Mouse (Mus musculus) C2C12 (cell line): ENCODE measurements around the gene H2-DMb2. TPM values are rescaled to one million over a fixed set of nuclear protein-coding genes. Genes with fewer than 3 reads are reported as not detected.
A peak's percentile ranks its signal among the peaks of the same experiment; 100 is the strongest.

Source experiments
- H3K27me3 ChIP-seq: one replicate; pipeline ENCODE4 v1.6.1; 2011; ENCODE audit not compliant: control insufficient read depth, insufficient read depth, insufficient read length
- H3K36me3 ChIP-seq: one replicate; pipeline ENCODE4 v1.6.1; 2011; ENCODE audit not compliant: control insufficient read depth, insufficient read depth
- H3K4me3 ChIP-seq: one replicate; pipeline ENCODE4 v1.5.1; 2011; ENCODE audit warnings: mild to moderate bottlenecking, control low read depth; ENCODE audit not compliant: poor library complexity, insufficient read depth, severe bottlenecking
- H3K79me2 ChIP-seq: one replicate; pipeline ENCODE4 v1.6.1; 2011; ENCODE audit not compliant: control insufficient read depth, insufficient read depth
- H3K79me3 ChIP-seq: one replicate; pipeline ENCODE4 v1.6.1; 2011; ENCODE audit warnings: low read depth, control low read depth
- H3ac ChIP-seq: one replicate; pipeline ENCODE3; 2011; ENCODE audit warnings: low read depth; ENCODE audit not compliant: control insufficient read depth, insufficient read length
- CEBPB ChIP-seq: IDR thresholded peaks from one replicate; pipeline ENCODE4 v1.6.1; 2011; ENCODE audit warnings: low read depth, mild to moderate bottlenecking, control low read depth, moderate library complexity
- CTCF ChIP-seq: IDR thresholded peaks from one replicate; pipeline ENCODE4 v1.5.1; 2011; ENCODE audit not compliant: control insufficient read depth, insufficient read depth, insufficient read length
- FOSL1 ChIP-seq: IDR thresholded peaks from one replicate; pipeline ENCODE4 v1.8.0; 2011; ENCODE audit warnings: mild to moderate bottlenecking, low read length; ENCODE audit not compliant: poor library complexity, insufficient read depth, severe bottlenecking
- MAX ChIP-seq: IDR thresholded peaks from one replicate; pipeline ENCODE4 v1.6.1; 2011; ENCODE audit warnings: mild to moderate bottlenecking, control low read depth
- MYOD1 ChIP-seq: IDR thresholded peaks from one replicate; pipeline ENCODE4 v1.6.1; 2011; ENCODE audit warnings: low read depth; ENCODE audit not compliant: control insufficient read depth, insufficient read length
- MYOG ChIP-seq: IDR thresholded peaks from one replicate; pipeline ENCODE4 v1.6.1; 2011; ENCODE audit not compliant: control insufficient read depth, insufficient read length; ENCODE audit errors: extremely low read depth
- USF1 ChIP-seq: IDR thresholded peaks from one replicate; pipeline ENCODE4 v1.6.1; 2011; ENCODE audit warnings: low read depth, mild to moderate bottlenecking, control low read depth, moderate library complexity
- polyA plus RNA-seq: library from polyadenylated mRNA; unstranded; fragments of >200 nt; fragmentation: generic; extraction: Trizol; gene quantifications from one replicate; pipeline ENCODE4 v1.2.1, GENCODE M21; 2012; ENCODE audit warnings: missing spikeins

H2-DMb2 gene
- polyA plus RNA-seq, 1 experiment, result not detected

- Histone ChIP-seq H3ac (no peak overlapping the region), H3K36me3 (peaks cover 5% of the 10 kb centered on the region), H3K27me3 (no peaks in the 10 kb centered on the region), H3K4me3 (no peak overlapping the region), H3K79me3 (peaks cover 18% of the 10 kb centered on the region), H3K79me2 (peaks cover 35% of the 10 kb centered on the region)
- TF ChIP-seq USF1, result no peak
- no peak for TF ChIP-seq MYOD1
- TF ChIP-seq FOSL1, result no peak
- no peak for TF ChIP-seq CEBPB
- no peak for TF ChIP-seq CTCF
- TF ChIP-seq MYOG, result no peak
- TF ChIP-seq MAX, result no peak
These were observed 13.9 kb upstream of the H2-DMb2 start for GRCm38 (mm10) chr17:34128944-34129791.

GRCm38 (mm10) chr17:34130073-34130947, 12.8 kb upstream of the H2-DMb2 start:
- Histone ChIP-seq H3K79me2 (peaks cover 24% of the 10 kb centered on the region), H3K4me3 (no peak overlapping the region), H3K79me3 (peaks cover 8% of the 10 kb centered on the region), H3ac (no peak overlapping the region), H3K36me3 (peaks cover 5% of the 10 kb centered on the region), H3K27me3 (no peaks in the 10 kb centered on the region)
- no peak for TF ChIP-seq CEBPB
- no peak for TF ChIP-seq USF1
- TF ChIP-seq MAX, result no peak
- no peak for TF ChIP-seq MYOG
- no peak for TF ChIP-seq FOSL1
- TF ChIP-seq MYOD1, result no peak
- no peak for TF ChIP-seq CTCF

GRCm38 (mm10) chr17:34131911-34132310, 11.2 kb upstream of the H2-DMb2 start:
- peaks cover 8% of the 10 kb centered on the region for H3K79me2 ChIP-seq
- H3K4me3 ChIP-seq, result no peak overlapping the region
- H3K27me3 ChIP-seq, result no peaks in the 10 kb centered on the region
- H3K36me3 ChIP-seq, result no peaks in the 10 kb centered on the region
- TF ChIP-seq MYOG (no peak), MAX (no peak), USF1 (no peak), MYOD1 (no peak), CTCF (no peak), CEBPB (no peak), FOSL1 (no peak)
- no peaks in the 10 kb centered on the region for H3K79me3 ChIP-seq
- no peak overlapping the region for H3ac ChIP-seq

GRCm38 (mm10) chr17:34133289-34133688, 9.8 kb upstream of the H2-DMb2 start:
- no peak overlapping the region for H3K4me3 ChIP-seq

GRCm38 (mm10) chr17:34134451-34134850, 8.7 kb upstream of the H2-DMb2 start:
- no peaks in the 10 kb centered on the region for H3K79me3 ChIP-seq
- no peak overlapping the region for H3ac ChIP-seq
- TF ChIP-seq FOSL1, result no peak
- no peak for TF ChIP-seq MYOG
- TF ChIP-seq CEBPB, result no peak
- TF ChIP-seq MYOD1, result no peak
- TF ChIP-seq MAX, result peak; percentile 17
- no peak for TF ChIP-seq CTCF

More at GRCm38 (mm10) chr17:34133289-34133688, 9.8 kb upstream of the H2-DMb2 start:
- Histone ChIP-seq H3K27me3 (peaks cover 6% of the 10 kb centered on the region), H3ac (no peak overlapping the region), H3K36me3 (no peaks in the 10 kb centered on the region), H3K79me2 (no peaks in the 10 kb centered on the region), H3K79me3 (no peaks in the 10 kb centered on the region)
- TF ChIP-seq CEBPB (no peak), CTCF (no peak), MAX (no peak), MYOG (no peak), USF1 (no peak), MYOD1 (no peak), FOSL1 (no peak)

More at GRCm38 (mm10) chr17:34134451-34134850, 8.7 kb upstream of the H2-DMb2 start:
- H3K27me3 ChIP-seq, result peaks cover 8% of the 10 kb centered on the region
- H3K79me2 ChIP-seq, result no peaks in the 10 kb centered on the region
- no peak overlapping the region for H3K4me3 ChIP-seq
- H3K36me3 ChIP-seq, result no peaks in the 10 kb centered on the region
